Mouse (Mus musculus) layer of hippocampus, postnatal 25 days (tissue): Measurements from ENCODE around the gene Cavin2. TPM values are rescaled to one million over a fixed set of nuclear protein-coding genes. Genes with fewer than 3 reads are reported as not detected.

ENCODE experiments used
- DNase-seq, 2 experiments: peaks; one replicate each; pipeline ENCODE4 v3.0.0; 2022; ENCODE audit warnings: mixed read lengths in 2 of 2, low spot score in 1 of 2; ENCODE audit errors: extremely low spot score in 1 of 2
- total RNA-seq, 2 experiments: library from RNA; stranded (reverse); gene quantifications; 2 replicates each; pipeline ENCODE4 v1.2.3; 2021

Gene Cavin2
- total RNA-seq, 2 experiments from 2014 or later = 5.9 to 7.2 TPM

DNA sequence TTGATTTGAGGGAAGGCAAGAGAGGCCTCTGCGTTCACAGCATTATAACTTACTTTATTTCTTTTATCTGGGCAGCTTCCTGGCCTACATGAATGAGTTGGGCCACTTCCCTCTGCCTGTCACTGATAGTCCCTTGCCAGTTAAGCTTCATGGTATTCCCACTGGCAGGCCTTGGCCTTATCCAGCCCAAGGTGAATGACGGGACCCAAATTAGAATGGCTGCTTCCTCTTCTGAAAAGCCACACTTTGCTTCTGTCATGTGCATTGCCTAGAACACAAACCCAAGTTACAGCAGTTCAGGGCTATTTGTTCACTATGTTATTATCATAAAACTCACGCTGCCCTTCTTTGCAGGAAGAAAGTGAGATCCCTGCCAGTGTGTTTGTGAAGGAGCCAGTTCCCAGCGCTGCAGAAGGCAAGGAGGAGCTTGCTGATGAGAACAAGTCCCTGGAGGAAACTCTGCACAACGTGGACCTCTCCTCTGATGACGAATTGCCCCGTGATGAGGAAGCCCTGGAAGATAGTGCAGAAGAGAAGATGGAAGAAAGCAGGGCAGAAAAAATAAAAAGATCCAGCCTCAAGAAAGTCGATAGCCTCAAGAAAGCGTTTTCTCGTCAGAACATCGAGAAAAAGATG lies 11.5 kb downstream of the Cavin2 start:
- no peak for DNase-seq

- no peak for DNase-seq
These were observed 18.1 kb downstream of the Cavin2 start for GRCm38 (mm10) chr1:51307056-51307455.

- no peak for DNase-seq
These were observed 26.6 kb downstream of the Cavin2 start for GRCm38 (mm10) chr1:51315476-51315875.

DNA sequence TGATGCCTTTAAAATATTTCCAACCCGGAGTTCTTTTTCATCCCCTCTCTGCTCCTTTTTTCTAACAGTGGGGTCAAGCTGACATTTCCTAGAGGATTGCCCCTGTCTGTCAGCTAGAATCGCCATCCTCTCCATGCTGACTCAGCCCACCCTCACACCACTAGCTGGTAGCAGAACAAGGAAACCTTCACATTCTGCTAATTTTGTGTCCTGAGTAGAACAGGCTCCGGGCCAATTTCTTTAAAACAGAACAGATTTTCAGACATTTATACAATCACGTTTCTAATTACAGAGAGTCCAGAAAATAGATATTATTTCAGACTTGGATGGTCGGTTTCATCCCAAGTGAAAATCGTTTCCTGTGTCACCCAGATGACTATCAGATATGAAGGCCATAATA lies 34.6 kb downstream of the Cavin2 start:
- no peak for DNase-seq

DNA sequence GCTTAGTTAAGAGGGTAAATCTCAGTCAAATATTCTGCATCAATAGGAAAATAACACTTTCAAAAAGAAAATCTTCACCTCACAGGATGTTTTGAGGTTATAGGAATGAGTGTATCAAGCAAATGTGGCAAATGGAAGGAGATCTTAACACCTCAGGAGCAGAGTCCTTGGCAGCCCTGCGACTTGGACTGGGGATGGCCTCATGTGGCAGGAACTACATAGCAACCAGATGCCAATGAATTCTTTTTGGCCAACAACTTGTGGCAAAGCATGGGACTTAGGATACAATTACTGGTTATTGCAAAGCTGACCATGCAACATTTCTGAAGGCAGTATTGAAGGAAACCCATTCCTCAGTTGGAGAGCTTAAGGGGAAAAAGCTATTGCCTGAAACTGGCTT lies 39.6 kb downstream of the Cavin2 start:
- DNase-seq = no peak

DNA sequence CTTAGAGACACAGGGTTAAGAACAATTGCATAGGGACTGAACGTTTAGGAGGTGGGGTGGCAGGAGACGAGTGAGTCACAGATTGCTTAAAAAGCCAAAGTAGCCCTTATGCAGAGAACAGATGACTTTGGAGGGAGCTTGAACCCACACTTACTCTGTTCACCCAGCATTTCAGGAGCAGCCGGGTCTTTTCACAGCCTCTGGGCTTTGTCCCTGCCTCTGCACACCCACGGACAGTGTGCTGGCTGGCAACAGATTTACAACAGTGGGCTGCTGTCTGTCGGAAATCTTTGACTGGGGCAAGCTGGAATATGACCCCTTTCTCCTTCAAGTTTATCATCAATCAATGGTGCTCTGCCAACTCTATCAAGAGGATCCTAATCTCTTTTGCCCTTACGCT lies 44.1 kb downstream of the Cavin2 start:
- DNase-seq = peak in 1 of 2 experiments; percentile 29

- DNase-seq = peak; percentile 76 to 95
These were observed 44.8 kb downstream of the Cavin2 start for GRCm38 (mm10) chr1:51333557-51334285.

GRCm38 (mm10) chr1:51334289-51334688 lies 45.4 kb downstream of the Cavin2 start:
- DNase-seq = peak; percentile 19 to 35

GRCm38 (mm10) chr1:51335081-51335480 lies 46.2 kb downstream of the Cavin2 start:
- DNase-seq = no peak

GRCm38 (mm10) chr1:51344160-51344559 lies 55.2 kb downstream of the Cavin2 start:
- DNase-seq = no peak

DNA sequence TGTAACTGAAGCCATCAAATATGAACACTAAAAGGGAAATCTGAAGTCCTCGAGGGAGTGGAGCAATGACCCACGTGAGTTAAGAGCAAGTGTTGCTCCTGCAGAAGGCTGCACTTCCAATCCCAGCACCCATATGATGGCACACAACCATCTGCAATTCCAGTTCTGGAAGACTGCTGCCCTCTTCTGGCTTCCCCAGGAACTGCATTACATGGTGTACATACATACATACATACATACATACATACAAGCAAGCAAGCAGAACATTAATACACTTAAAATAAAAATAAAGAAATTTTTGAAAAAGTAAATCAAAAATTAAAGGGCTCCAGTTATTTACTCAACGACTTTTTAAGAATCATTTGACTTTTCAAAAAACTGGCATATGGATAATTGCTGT lies 58.7 kb downstream of the Cavin2 start:
- no peak for DNase-seq

- DNase-seq = no peak
These were observed 59.7 kb downstream of the Cavin2 start for GRCm38 (mm10) chr1:51348631-51349030.

GRCm38 (mm10) chr1:51349291-51349967 lies 60.5 kb downstream of the Cavin2 start:
- DNase-seq = no peak

Other genes with a start within 250 kb of the Cavin2 start
- 10 to 100 TPM; 15.6 to 22.3 TPM for gene Nabp1, start 189.3 kb downstream of the Cavin2 start, total RNA-seq